Mouse (Mus musculus) hindbrain, embryonic 10.5 days (tissue): ENCODE data around the gene Rhox7a. TPM values are rescaled to one million over a fixed set of nuclear protein-coding genes. Genes with fewer than 3 reads are reported as not detected.
A peak's percentile ranks its signal among the peaks of the same experiment; 100 is the strongest.
"Not testable (repeated sequence)": the region's sequence is repeated elsewhere in the genome, so short reads cannot be mapped to it uniquely, and the experiment has no call there.

Source experiments
- DNase-seq: peaks from one replicate; pipeline ENCODE4 v3.0.0-alpha.2; 2017; ENCODE audit warnings: low spot score
- H3K27ac ChIP-seq: fragments of 300-500 bp; sonication (generic); 2 replicates; pipeline ENCODE4 v1.5.1; 2016; ENCODE audit warnings: mild to moderate bottlenecking, moderate library complexity
- H3K27me3 ChIP-seq: fragments of 300-500 bp; sonication (generic); 2 replicates; pipeline ENCODE4 v1.6.1; 2016; ENCODE audit warnings: mild to moderate bottlenecking; ENCODE audit not compliant: poor library complexity, insufficient read depth, severe bottlenecking
- H3K36me3 ChIP-seq: fragments of 300-500 bp; sonication (generic); 2 replicates; pipeline ENCODE4 v1.6.1; 2016; ENCODE audit warnings: mild to moderate bottlenecking, moderate library complexity
- H3K4me1 ChIP-seq: fragments of 300-500 bp; sonication (generic); replicated peaks from 2 replicates; pipeline ENCODE4 v1.6.1; 2016; ENCODE audit warnings: mild to moderate bottlenecking
- H3K4me3 ChIP-seq: fragments of 300-500 bp; sonication (generic); 2 replicates; pipeline ENCODE4 v1.5.1; 2016; ENCODE audit warnings: mild to moderate bottlenecking, moderate library complexity
- H3K9me3 ChIP-seq: fragments of 300-500 bp; sonication (generic); 2 replicates; pipeline ENCODE4 v1.6.1; 2016; ENCODE audit warnings: mild to moderate bottlenecking, moderate library complexity
- WGBS: fragments of 180-500 bp; shearing (Covaris S2); methylation state at CpG from one replicate; pipeline ENCODE4 v1.1.7; 2016; 5-methylcytosine and 5-hydroxymethylcytosine counted together
- polyA plus RNA-seq: library from polyadenylated mRNA; unstranded; fragments of >200 nt; fragmentation: Nextera tagmentation; extraction: Ambion mirVana; gene quantifications from 2 replicates; pipeline ENCODE4 v1.2.1, GENCODE M21; 2016

Gene Rhox7a
- not detected in 2 replicates for polyA plus RNA-seq

DNA sequence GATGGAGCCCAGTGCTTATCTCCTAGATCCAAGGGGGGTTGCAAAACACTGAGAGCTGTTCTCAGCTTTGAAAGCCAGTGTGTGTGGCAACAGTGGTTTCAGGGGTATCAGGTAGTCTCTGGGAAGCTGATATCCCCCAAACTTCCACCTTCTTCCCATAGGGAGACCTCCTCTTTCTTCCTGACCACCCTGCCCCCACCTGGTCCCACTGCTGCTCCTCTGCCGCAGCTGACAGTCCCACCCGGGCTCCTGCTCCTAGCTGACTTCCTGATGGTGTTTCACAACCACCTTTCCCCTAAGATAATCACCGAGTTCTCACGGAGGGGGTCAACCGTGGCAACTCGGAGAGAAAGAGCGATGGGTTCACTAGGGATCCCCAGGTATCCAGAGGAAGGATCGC is at the start of gene Rhox7a:
Rhox7a (plus strand) TSS at position 301 of the 400 bp plus-strand sequence.
- DNase-seq: not testable (repeated sequence)

DNA sequence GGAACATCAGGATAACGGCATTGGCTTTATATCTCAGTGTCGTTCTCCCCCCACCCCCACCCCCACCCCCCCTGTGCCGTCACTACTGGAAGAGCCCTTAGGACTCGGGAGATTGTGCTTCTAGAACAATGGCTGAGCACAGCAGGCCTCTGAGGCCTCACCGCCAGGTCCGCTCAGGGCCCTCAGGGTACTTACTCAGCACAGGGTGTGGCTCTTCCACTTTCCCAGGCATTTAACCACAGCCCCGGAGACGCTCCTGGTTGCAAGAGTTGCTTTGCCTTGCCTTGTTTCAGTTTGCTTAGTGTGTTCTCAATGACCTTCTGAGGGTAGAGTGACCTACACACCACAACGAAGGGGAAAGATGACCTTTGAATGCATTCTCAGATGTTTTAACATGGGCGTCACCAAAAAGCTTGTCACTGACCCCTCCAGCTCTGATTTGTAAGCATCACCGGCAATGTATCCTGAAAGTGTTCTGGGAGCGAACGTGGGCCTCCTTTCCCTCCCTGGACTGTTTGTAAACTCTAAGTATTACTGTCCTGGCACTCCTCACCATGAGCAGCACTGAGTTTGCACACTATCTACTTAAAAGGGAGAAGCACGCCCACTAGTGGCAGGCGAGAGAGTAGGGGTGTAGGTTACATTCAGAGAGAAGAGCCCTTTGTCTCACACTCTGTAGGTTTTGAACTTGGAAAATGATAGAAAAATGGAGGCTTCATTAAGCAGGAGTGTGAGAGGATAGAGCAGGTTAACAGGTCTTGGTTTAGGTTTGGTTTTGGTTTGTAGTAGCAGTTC is 24.0 kb upstream of the Rhox7a start:
- Histone ChIP-seq H3K27ac (no peak overlapping the region), H3K4me1 (no peaks in the 10 kb centered on the region), H3K4me3 (no peak overlapping the region), H3K9me3 (no peaks in the 10 kb centered on the region; the same call in 1 of the 2 replicates), H3K27me3 (no peaks in the 10 kb centered on the region), H3K36me3 (no peaks in the 10 kb centered on the region)
- DNase-seq: no peak
- WGBS: 82% methylated on average over 15 of the region's 15 CpGs

More for the DNA sequence above, at the start of gene Rhox7a:
- not testable (repeated sequence) for H3K9me3 ChIP-seq, H3K27me3 ChIP-seq, H3K36me3 ChIP-seq, H3K4me3 ChIP-seq, H3K4me1 ChIP-seq, H3K27ac ChIP-seq
- 83% methylated on average over 8 of the region's 8 CpGs for WGBS

- DNase-seq: no peak
- Histone ChIP-seq H3K27me3 (no peaks in the 10 kb centered on the region), H3K27ac (no peak overlapping the region), H3K4me1 (no peaks in the 10 kb centered on the region), H3K36me3 (no peaks in the 10 kb centered on the region), H3K9me3 (no peaks in the 10 kb centered on the region; the same call in 1 of the 2 replicates), H3K4me3 (no peak overlapping the region)
- WGBS: 70% methylated on average over 2 of the region's 2 CpGs
These were observed 22.1 kb upstream of the Rhox7a start for GRCm38 (mm10) chrX:37809396-37809795.

GRCm38 (mm10) chrX:37811179-37811578 is 20.3 kb upstream of the Rhox7a start:
- 33% methylated on average over 5 of the region's 5 CpGs for WGBS

DNA sequence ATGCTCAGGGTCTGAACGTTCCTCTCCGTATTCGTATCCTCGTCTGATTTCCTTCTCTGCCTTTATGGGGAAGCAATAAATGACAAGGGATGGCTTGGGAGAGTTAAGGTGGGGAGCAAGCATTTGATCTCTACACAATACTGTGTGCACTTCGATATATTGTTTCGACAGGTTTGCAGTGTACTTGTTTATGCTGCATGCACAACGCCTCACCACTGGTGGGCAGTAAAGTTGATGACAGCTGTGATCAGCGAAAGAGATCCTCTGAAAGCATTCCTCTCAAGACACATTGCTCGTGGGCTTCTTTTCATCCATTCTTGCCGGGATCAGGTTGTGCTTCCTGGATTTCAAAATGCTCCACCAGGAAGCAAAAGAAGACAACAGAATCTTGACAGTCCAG is 15.8 kb upstream of the Rhox7a start:
- no peak overlapping the region for H3K4me3 ChIP-seq
- no peaks in the 10 kb centered on the region for H3K27me3 ChIP-seq
- no peaks in the 10 kb centered on the region for H3K36me3 ChIP-seq
- WGBS: 82% methylated on average over 10 of the region's 10 CpGs
- H3K9me3 ChIP-seq: no peaks in the 10 kb centered on the region
- H3K4me1 ChIP-seq: no peaks in the 10 kb centered on the region
- no peak overlapping the region for H3K27ac ChIP-seq
- DNase-seq: no peak

More at GRCm38 (mm10) chrX:37811179-37811578, 20.3 kb upstream of the Rhox7a start:
- no peaks in the 10 kb centered on the region for H3K27me3 ChIP-seq
- H3K27ac ChIP-seq: no peak overlapping the region
- no peak overlapping the region for H3K4me3 ChIP-seq
- DNase-seq: peak; percentile 22
- H3K9me3 ChIP-seq: no peaks in the 10 kb centered on the region
- no peaks in the 10 kb centered on the region for H3K4me1 ChIP-seq
- no peaks in the 10 kb centered on the region for H3K36me3 ChIP-seq

DNA sequence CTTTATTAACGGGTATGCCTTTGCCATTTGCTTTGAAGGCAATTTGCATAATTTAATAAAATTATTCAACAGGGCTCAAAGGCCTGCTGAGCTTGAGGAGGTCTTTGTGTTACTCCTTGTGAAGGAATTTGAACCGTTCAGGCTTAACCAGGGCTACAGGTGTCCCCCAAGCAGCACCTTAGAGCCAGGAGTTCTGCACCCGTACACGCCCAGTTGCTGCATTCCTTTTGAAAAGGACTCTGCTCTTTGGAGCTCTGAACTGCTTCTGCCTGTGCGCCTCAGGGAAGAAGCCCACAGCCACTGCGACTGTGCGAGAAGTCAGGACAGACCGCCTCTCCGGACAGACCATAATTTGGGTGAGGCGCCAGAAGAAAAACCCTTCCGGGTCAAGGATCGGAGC is 4.9 kb upstream of the Rhox7a start, which contains the start of gene Rhox6:
Rhox6 (plus strand) TSS at position 301 of the 400 bp plus-strand sequence.
- H3K27me3 ChIP-seq, DNase-seq, H3K9me3 ChIP-seq, H3K4me3 ChIP-seq, H3K4me1 ChIP-seq, H3K27ac ChIP-seq, H3K36me3 ChIP-seq: not testable (repeated sequence)
- 95% methylated on average over 4 of the region's 12 CpGs for WGBS

DNA sequence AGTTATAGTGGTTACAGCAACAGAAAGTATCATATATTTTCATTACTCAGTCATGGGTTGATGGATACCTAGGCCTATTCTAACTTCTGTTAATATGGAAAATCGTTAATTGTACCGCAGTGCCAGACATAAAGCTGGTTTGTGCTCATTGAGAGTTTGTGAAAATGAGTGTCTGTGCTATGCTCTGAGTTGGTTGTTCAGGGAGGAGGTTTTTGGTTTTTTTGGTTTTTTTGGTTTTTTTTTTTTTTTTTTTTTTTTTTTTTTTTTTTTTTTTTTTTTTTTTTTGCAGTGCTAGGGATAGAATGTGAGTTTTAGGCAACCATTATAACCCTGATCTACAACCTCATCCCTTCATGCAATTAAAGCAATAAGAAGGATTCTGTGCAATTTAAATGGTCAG is 40.2 kb downstream of the Rhox7a start:
- no peak for DNase-seq
- Histone ChIP-seq H3K9me3 (no peaks in the 10 kb centered on the region), H3K27ac (no peak overlapping the region), H3K4me3 (no peak overlapping the region), H3K36me3 (no peaks in the 10 kb centered on the region), H3K27me3 (no peaks in the 10 kb centered on the region), H3K4me1 (no peaks in the 10 kb centered on the region)
- 94% methylated on average over 2 of the region's 2 CpGs for WGBS

DNA sequence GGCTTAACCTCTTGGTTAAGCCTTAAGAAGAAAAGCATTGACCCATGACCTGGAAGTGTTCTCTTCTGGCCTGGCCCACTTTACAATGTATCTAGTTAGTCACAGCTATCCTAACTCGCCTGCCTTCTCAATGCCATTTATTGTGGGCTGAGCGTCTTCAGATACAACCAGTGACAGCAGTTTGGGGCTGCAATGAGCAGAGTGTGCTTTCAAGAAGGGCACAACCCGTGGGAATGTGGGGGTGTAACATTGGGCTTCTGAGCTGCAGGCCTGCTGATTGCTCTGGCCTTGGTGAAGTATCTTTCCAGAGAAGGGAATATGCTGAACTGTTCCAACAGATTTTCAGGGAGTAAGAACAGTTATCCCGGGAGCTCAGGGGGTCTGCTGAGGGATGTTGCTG is 47.4 kb downstream of the Rhox7a start, which contains the start of gene Rhox8:
Rhox8 (minus strand) TSS at position 101 of the 400 bp plus-strand sequence.
- Histone ChIP-seq H3K4me1 (no peaks in the 10 kb centered on the region), H3K27me3 (no peaks in the 10 kb centered on the region), H3K4me3 (no peak within 1 kb of the TSS), H3K27ac (no peak within 1 kb of the TSS), H3K9me3 (no peaks in the 10 kb centered on the region), H3K36me3 (no peaks in the 10 kb centered on the region)
- DNase-seq: no peak
- WGBS: 74% methylated on average over 4 of the region's 4 CpGs

Other genes starting within 250 kb of the Rhox7a start
- gene Rhox4f, start 224.0 kb upstream of the Rhox7a start, polyA plus RNA-seq: not detected in 2 replicates
- gene Rhox3g, start 203.1 kb upstream of the Rhox7a start, polyA plus RNA-seq: not detected in 2 replicates
- gene Rhox2g, start 188.2 kb upstream of the Rhox7a start, polyA plus RNA-seq: not detected in 2 replicates
- not detected in 2 replicates for gene Rhox4g, start 180.4 kb upstream of the Rhox7a start, polyA plus RNA-seq
- not detected in 2 replicates for gene Rhox3h, start 162.9 kb upstream of the Rhox7a start, polyA plus RNA-seq
- not detected in 2 replicates for gene Rhox2h, start 158.4 kb upstream of the Rhox7a start, polyA plus RNA-seq
- gene Rhox5, start 26.8 kb upstream of the Rhox7a start, polyA plus RNA-seq: 1.5 TPM in 2 replicates
- not detected in 2 replicates for gene Rhox6, start 4.8 kb upstream of the Rhox7a start, polyA plus RNA-seq
- gene Rhox8, start 47.3 kb downstream of the Rhox7a start, polyA plus RNA-seq: not detected in 2 replicates
- not detected in 2 replicates for gene Rhox7b, start 65.5 kb downstream of the Rhox7a start, polyA plus RNA-seq
- not detected in 2 replicates for gene Rhox9, start 70.1 kb downstream of the Rhox7a start, polyA plus RNA-seq
- not detected in 2 replicates for gene Btg1-ps1, start 187.1 kb downstream of the Rhox7a start, polyA plus RNA-seq
- gene Btg1-ps2, start 211.4 kb downstream of the Rhox7a start, polyA plus RNA-seq: not detected in 2 replicates
- gene Rhox10, start 234.8 kb downstream of the Rhox7a start, polyA plus RNA-seq: not detected in 2 replicates